Mouse (Mus musculus) megakaryocyte, embryonic 14.5 days (primary cell): ENCODE data around the gene Gm20661.

Experiments
- FLI1 ChIP-seq: IDR thresholded peaks from 2 replicates; pipeline ENCODE4 v1.6.1; 2012; ENCODE audit warnings: low read length, inconsistent platforms, mixed read lengths
- GATA1 ChIP-seq: IDR thresholded peaks from 3 replicates; pipeline ENCODE4 v1.6.1; 2012; ENCODE audit warnings: mixed read lengths, low read length, inconsistent platforms, borderline replicate concordance

GRCm38 (mm10) chr9:108035331-108036156, 52.7 kb downstream of the Gm20661 start:
- TF ChIP-seq GATA1 (no peak), FLI1 (no peak)
